Mouse (Mus musculus) kidney, embryonic 14.5 days (tissue): ENCODE results near the gene Setd7. TPM values are rescaled to one million over a fixed set of nuclear protein-coding genes. Genes with fewer than 3 reads are reported as not detected.

Experiments used
- ATAC-seq: fragments of 200-750 bp; cut with Nextera tagmentation; 2 replicates; pipeline ENCODE4 v1.8.0; 2017; ENCODE audit warnings: moderate number of reproducible peaks, mild to moderate bottlenecking, moderate TSS enrichment, moderate library complexity; ENCODE audit not compliant: low FRiP score, low TSS enrichment
- H3K27ac ChIP-seq: fragments of 300-500 bp; sonication (generic); 2 replicates; pipeline ENCODE4 v1.5.1; 2014; ENCODE audit warnings: low read depth, mild to moderate bottlenecking, low read length, moderate library complexity, mixed read lengths
- H3K27me3 ChIP-seq: fragments of 300-500 bp; sonication (generic); 2 replicates; pipeline ENCODE4 v1.6.1; 2014; ENCODE audit warnings: mild to moderate bottlenecking, low read length; ENCODE audit not compliant: control insufficient read depth, insufficient read depth
- H3K36me3 ChIP-seq: fragments of 300-500 bp; sonication (generic); 2 replicates; pipeline ENCODE4 v1.6.1; 2014; ENCODE audit warnings: low read length, mixed read lengths; ENCODE audit not compliant: control insufficient read depth, insufficient read depth
- H3K4me1 ChIP-seq: fragments of 300-500 bp; sonication (generic); 2 replicates; pipeline ENCODE4 v1.6.1; 2014; ENCODE audit warnings: low read length, mixed read lengths; ENCODE audit not compliant: control insufficient read depth, insufficient read depth
- H3K4me2 ChIP-seq: fragments of 300-500 bp; sonication (generic); replicated peaks from 2 replicates; pipeline ENCODE4 v1.6.1; 2014; ENCODE audit warnings: low read depth, mild to moderate bottlenecking, low read length
- H3K4me3 ChIP-seq: fragments of 300-500 bp; sonication (generic); 2 replicates; pipeline ENCODE4 v1.5.1; 2014; ENCODE audit warnings: mild to moderate bottlenecking, low read length
- H3K9ac ChIP-seq: fragments of 300-500 bp; sonication (generic); 2 replicates; pipeline ENCODE4 v1.6.1; 2014; ENCODE audit warnings: low read depth, mild to moderate bottlenecking, low read length, moderate library complexity
- H3K9me3 ChIP-seq: fragments of 300-500 bp; sonication (generic); 2 replicates; pipeline ENCODE4 v1.6.1; 2016; ENCODE audit warnings: low read length; ENCODE audit not compliant: control insufficient read depth
- WGBS: fragments of 180-500 bp; shearing (Covaris S2); extraction: QIAGEN DNeasy Blood & Tissue Kit; methylation state at CpG from one replicate; pipeline ENCODE4 v1.1.7; 2014; 5-methylcytosine and 5-hydroxymethylcytosine counted together
- polyA plus RNA-seq: library from polyadenylated mRNA; unstranded; fragments of >200 nt; fragmentation: Nextera tagmentation; extraction: Ambion mirVana; gene quantifications from 2 replicates; pipeline ENCODE4 v1.2.1, GENCODE M21; 2014

Setd7 gene
- polyA plus RNA-seq, 1 experiment from 2014 or later: 4.7 TPM

DNA sequence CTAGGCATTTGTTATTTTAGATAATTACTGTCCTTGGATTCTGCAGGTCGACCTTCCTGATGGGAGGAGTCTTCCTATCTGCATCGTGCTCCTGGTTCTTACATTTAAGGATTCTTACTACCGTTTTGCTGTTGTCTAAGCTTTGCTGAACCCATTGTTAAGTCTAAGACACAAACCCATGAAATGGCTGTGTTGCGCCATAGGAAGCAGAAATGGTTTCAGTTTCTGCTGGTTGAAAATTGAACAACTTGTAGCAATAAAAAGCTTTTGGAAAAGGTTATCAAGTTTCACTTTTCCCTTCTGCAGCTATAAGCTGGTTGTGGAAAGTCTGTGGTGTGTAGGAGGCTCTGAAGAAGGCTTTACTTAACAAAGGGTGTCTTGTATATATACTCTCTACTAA, 85.0 kb downstream of the Setd7 start:
- H3K9ac ChIP-seq: no peak overlapping the region
- no peaks in the 10 kb centered on the region for H3K9me3 ChIP-seq
- no peaks in the 10 kb centered on the region for H3K27me3 ChIP-seq
- ATAC-seq: no peak
- H3K4me3 ChIP-seq: no peak overlapping the region
- no peaks in the 10 kb centered on the region for H3K4me1 ChIP-seq
- peaks cover 46% of the 10 kb centered on the region for H3K36me3 ChIP-seq
- WGBS: 73% methylated on average over 4 of the region's 4 CpGs
- no peak overlapping the region for H3K27ac ChIP-seq
- no peak overlapping the region for H3K4me2 ChIP-seq

- Histone ChIP-seq H3K4me2 (no peak overlapping the region), H3K9ac (no peak overlapping the region), H3K27me3 (no peaks in the 10 kb centered on the region), H3K27ac (no peak overlapping the region), H3K9me3 (no peaks in the 10 kb centered on the region), H3K36me3 (peaks cover 90% of the 10 kb centered on the region), H3K4me1 (no peaks in the 10 kb centered on the region), H3K4me3 (no peak overlapping the region)
- no peak for ATAC-seq
- 90% methylated on average over 2 of the region's 2 CpGs for WGBS
These were observed 92.1 kb downstream of the Setd7 start for GRCm38 (mm10) chr3:51468530-51468929.

Other genes starting within 250 kb of the Setd7 start
- 51.4 and 61.6 TPM in 2 replicates for gene Elf2, start 220.2 kb downstream of the Setd7 start, polyA plus RNA-seq
- 1.3 and 1.6 TPM in 2 replicates for gene Mgarp, start 164.1 kb downstream of the Setd7 start, polyA plus RNA-seq
- gene Ndufc1, start 151.9 kb downstream of the Setd7 start, polyA plus RNA-seq: 711 and 870 TPM in 2 replicates
- 40.0 and 57.1 TPM in 2 replicates for gene Naa15, start 145.7 kb downstream of the Setd7 start, polyA plus RNA-seq
- 10.5 and 17.5 TPM in 2 replicates for gene Rab33b, start 77.0 kb downstream of the Setd7 start, polyA plus RNA-seq
- gene Mgst2, start 99.5 kb upstream of the Setd7 start, polyA plus RNA-seq: 0.51 and 0.99 TPM in 2 replicates